Mouse (Mus musculus): ENCODE measurements around the gene Zfp128. TPM values are rescaled to one million over a fixed set of nuclear protein-coding genes. Genes with fewer than 3 reads are reported as not detected.
"Not testable (repeated sequence)": the region's sequence is repeated elsewhere in the genome, so short reads cannot be mapped to it uniquely, and the experiment has no call there.

Gene Zfp128
- polyA plus RNA-seq, 1 experiment from 2014 or later: 8.0 TPM

GRCm38 (mm10) chr7:12927191-12927680 lies 46.3 kb downstream of the Zfp128 start, which contains the start of gene Rnf225:
Gene Rnf225 (plus strand): TSS chr7:12927416.
- ATAC-seq (replicated peaks): no peak
- Histone ChIP-seq H3K4me1 (peaks cover 19% of the 10 kb centered on the region), H3K9me3 (no peaks in the 10 kb centered on the region), H3K27me3 (peaks cover 15% of the 10 kb centered on the region; the same call in 1 of the 2 replicates), H3K4me2 (replicated peaks) (peak within 1 kb of the TSS; percentile 41), H3K4me3 (peak within 1 kb of the TSS; percentile 21), H3K9ac (replicated peaks) (peak within 1 kb of the TSS; percentile 27; the same call in 1 of the 2 replicates), H3K36me3 (peaks cover 40% of the 10 kb centered on the region), H3K27ac (replicated peaks) (no peak within 1 kb of the TSS)
- 22% methylated on average over 8 of the region's 8 CpGs for WGBS

- 6% methylated on average over 65 of the region's 65 CpGs for WGBS
- Histone ChIP-seq H3K9me3 (no peaks in the 10 kb centered on the region), H3K36me3 (peaks cover 40% of the 10 kb centered on the region), H3K4me1 (peaks cover 15% of the 10 kb centered on the region), H3K4me3 (peak overlapping the region; percentile 21), H3K4me2 (replicated peaks) (peak overlapping the region; percentile 41), H3K9ac (replicated peaks) (peak overlapping the region; percentile 27; the same call in 1 of the 2 replicates), H3K27me3 (peaks cover 15% of the 10 kb centered on the region; the same call in 1 of the 2 replicates), H3K27ac (replicated peaks) (no peak overlapping the region)
- ATAC-seq (replicated peaks): peak; percentile 49
Measured at GRCm38 (mm10) chr7:12927693-12928589, 47.0 kb downstream of the Zfp128 start.

GRCm38 (mm10) chr7:12933615-12934140 lies 52.7 kb downstream of the Zfp128 start:
- WGBS: 71% methylated on average over 4 of the region's 4 CpGs
- ATAC-seq (replicated peaks): no peak
- no peak overlapping the region for H3K9ac ChIP-seq (replicated peaks)

GRCm38 (mm10) chr7:12934808-12935207 lies 53.8 kb downstream of the Zfp128 start:
- Histone ChIP-seq H3K4me2 (replicated peaks) (no peak overlapping the region), H3K27ac (replicated peaks) (no peak overlapping the region), H3K9ac (replicated peaks) (no peak overlapping the region), H3K4me1 (no peaks in the 10 kb centered on the region), H3K27me3 (no peaks in the 10 kb centered on the region), H3K4me3 (no peak overlapping the region), H3K9me3 (no peaks in the 10 kb centered on the region), H3K36me3 (no peaks in the 10 kb centered on the region)
- 72% methylated on average over 3 of the region's 3 CpGs for WGBS
- ATAC-seq (replicated peaks): no peak

More at GRCm38 (mm10) chr7:12933615-12934140, 52.7 kb downstream of the Zfp128 start:
- Histone ChIP-seq H3K27ac (replicated peaks) (no peak overlapping the region), H3K9me3 (no peaks in the 10 kb centered on the region), H3K36me3 (no peaks in the 10 kb centered on the region), H3K4me1 (no peaks in the 10 kb centered on the region), H3K4me2 (replicated peaks) (no peak overlapping the region), H3K4me3 (no peak overlapping the region), H3K27me3 (0 out of 2 replicates have a peak, but pooled peaks cover under 1% of the 10 kb centered on the region)

GRCm38 (mm10) chr7:12937254-12937803 lies 56.4 kb downstream of the Zfp128 start:
- not testable (repeated sequence) for H3K4me2 ChIP-seq (replicated peaks); H3K4me3 ChIP-seq; H3K36me3 ChIP-seq; H3K27ac ChIP-seq (replicated peaks); H3K9ac ChIP-seq (replicated peaks); ATAC-seq (replicated peaks); H3K27me3 ChIP-seq; H3K9me3 ChIP-seq; H3K4me1 ChIP-seq
- WGBS: 77% methylated on average over 4 of the region's 4 CpGs

- Histone ChIP-seq H3K4me1 (no peaks in the 10 kb centered on the region), H3K9ac (replicated peaks) (no peak overlapping the region), H3K4me2 (replicated peaks) (no peak overlapping the region), H3K36me3 (no peaks in the 10 kb centered on the region), H3K4me3 (no peak overlapping the region), H3K9me3 (no peaks in the 10 kb centered on the region), H3K27ac (replicated peaks) (no peak overlapping the region), H3K27me3 (no peaks in the 10 kb centered on the region)
- WGBS: 81% methylated on average over 4 of the region's 4 CpGs
- no peak for ATAC-seq (replicated peaks)
Measured at GRCm38 (mm10) chr7:12940599-12940998, 59.6 kb downstream of the Zfp128 start.

Other genes starting within 250 kb of the Zfp128 start
- gene Vmn2r54, start 240.9 kb upstream of the Zfp128 start, polyA plus RNA-seq (2015; fragmentation: Nextera tagmentation; extraction: Ambion mirVana): not detected in 2 replicates
- gene Vmn2r55, start 196.2 kb upstream of the Zfp128 start, polyA plus RNA-seq (2015; fragmentation: Nextera tagmentation; extraction: Ambion mirVana): not detected in 2 replicates
- 0.03 TPM in 1 of 2 replicates, not detected in the other for gene Vmn2r56, start 146.2 kb upstream of the Zfp128 start, polyA plus RNA-seq (2015; fragmentation: Nextera tagmentation; extraction: Ambion mirVana)
- gene Zscan18, start 77.5 kb upstream of the Zfp128 start, polyA plus RNA-seq (2015; fragmentation: Nextera tagmentation; extraction: Ambion mirVana): 21.3 and 22.7 TPM in 2 replicates
- 28.9 and 30.2 TPM in 2 replicates for gene Zfp329, start 62.3 kb upstream of the Zfp128 start, polyA plus RNA-seq (2015; fragmentation: Nextera tagmentation; extraction: Ambion mirVana)
- 40.2 and 44.1 TPM in 2 replicates for gene Zfp110, start 46.4 kb upstream of the Zfp128 start, polyA plus RNA-seq (2015; fragmentation: Nextera tagmentation; extraction: Ambion mirVana)
- 13.8 TPM in 2 replicates for gene Zscan22, start 16.6 kb downstream of the Zfp128 start, polyA plus RNA-seq (2015; fragmentation: Nextera tagmentation; extraction: Ambion mirVana)
- gene Rps5, start 41.1 kb downstream of the Zfp128 start, polyA plus RNA-seq (2015; fragmentation: Nextera tagmentation; extraction: Ambion mirVana): 659 and 698 TPM in 2 replicates
- 0.61 and 0.84 TPM in 2 replicates for gene Rnf225, start 46.2 kb downstream of the Zfp128 start, polyA plus RNA-seq (2015; fragmentation: Nextera tagmentation; extraction: Ambion mirVana)
- gene Zfp324, start 84.7 kb downstream of the Zfp128 start, polyA plus RNA-seq (2015; fragmentation: Nextera tagmentation; extraction: Ambion mirVana): 15.9 TPM in 2 replicates
- 11.7 and 12.5 TPM in 2 replicates for gene Zfp446, start 96.7 kb downstream of the Zfp128 start, polyA plus RNA-seq (2015; fragmentation: Nextera tagmentation; extraction: Ambion mirVana)
- 0.20 and 0.50 TPM in 2 replicates for gene Slc27a5, start 117.0 kb downstream of the Zfp128 start, polyA plus RNA-seq (2015; fragmentation: Nextera tagmentation; extraction: Ambion mirVana)
- 252 and 278 TPM in 2 replicates for gene Trim28, start 117.9 kb downstream of the Zfp128 start, polyA plus RNA-seq (2015; fragmentation: Nextera tagmentation; extraction: Ambion mirVana)
- gene Zbtb45, start 128.9 kb downstream of the Zfp128 start, polyA plus RNA-seq (2015; fragmentation: Nextera tagmentation; extraction: Ambion mirVana): 40.4 and 44.2 TPM in 2 replicates
- gene Chmp2a, start 153.6 kb downstream of the Zfp128 start, polyA plus RNA-seq (2015; fragmentation: Nextera tagmentation; extraction: Ambion mirVana): 180 and 184 TPM in 2 replicates
- 118 and 131 TPM in 2 replicates for gene Ube2m, start 157.1 kb downstream of the Zfp128 start, polyA plus RNA-seq (2015; fragmentation: Nextera tagmentation; extraction: Ambion mirVana)
- gene Mzf1, start 173.6 kb downstream of the Zfp128 start, polyA plus RNA-seq (2015; fragmentation: Nextera tagmentation; extraction: Ambion mirVana): 7.9 and 8.7 TPM in 2 replicates
- gene Vmn1r85, start 214.0 kb downstream of the Zfp128 start, polyA plus RNA-seq (2015; fragmentation: Nextera tagmentation; extraction: Ambion mirVana): 0.04 and 0.06 TPM in 2 replicates
- gene Vmn1r86, start 238.7 kb downstream of the Zfp128 start, polyA plus RNA-seq (2015; fragmentation: Nextera tagmentation; extraction: Ambion mirVana): not detected in 2 replicates